Mouse (Mus musculus): ENCODE data around the gene Nhsl1. TPM values are rescaled to one million over a fixed set of nuclear protein-coding genes. Genes with fewer than 3 reads are reported as not detected.
A peak's percentile ranks its signal among the peaks of the same experiment; 100 is the strongest.
"Not testable (repeated sequence)": the region's sequence is repeated elsewhere in the genome, so short reads cannot be mapped to it uniquely, and the experiment has no call there.

Gene Nhsl1
- polyA plus RNA-seq, 1 experiment from 2014 or later, result 11.6 TPM

GRCm38 (mm10) chr10:18435454-18435853 is 116.7 kb downstream of the Nhsl1 start:
- peaks cover 54% of the 10 kb centered on the region for H3K4me1 ChIP-seq
- no peak for DNase-seq (ENCODE audit: extremely low spot score, low spot score)
- no peaks in the 10 kb centered on the region for H3K9me3 ChIP-seq
- no peaks in the 10 kb centered on the region for H3K27me3 ChIP-seq (ENCODE audit: poor library complexity, severe bottlenecking)
- no peak overlapping the region for H3K27ac ChIP-seq
- 86% methylated on average over 6 of the region's 6 CpGs for WGBS
- H3K4me3 ChIP-seq, result no peak overlapping the region
- H3K36me3 ChIP-seq (replicated peaks), result no peaks in the 10 kb centered on the region

DNA sequence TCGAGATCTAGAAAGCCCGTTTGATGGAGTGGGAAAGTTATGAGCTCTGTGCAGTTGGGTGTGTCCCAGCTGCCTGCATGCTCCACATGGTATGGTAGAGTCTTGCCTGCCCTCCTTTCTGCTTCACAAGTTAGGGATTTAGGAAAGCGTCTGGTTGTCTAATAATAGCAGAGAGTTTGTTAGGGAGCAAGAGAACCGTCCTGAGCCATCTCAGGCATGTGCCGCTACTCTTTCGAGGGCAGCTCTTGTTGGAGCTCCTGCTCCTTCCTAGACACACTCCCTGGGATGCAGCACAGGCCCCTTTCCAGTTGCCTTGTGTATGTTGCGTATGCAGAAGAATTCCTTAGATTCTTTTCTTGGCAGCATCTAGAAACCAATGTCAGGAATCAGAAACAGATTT is 117.2 kb downstream of the Nhsl1 start:
- Histone ChIP-seq H3K27me3 (ENCODE audit: poor library complexity, severe bottlenecking) (no peaks in the 10 kb centered on the region), H3K4me1 (peaks cover 49% of the 10 kb centered on the region), H3K4me3 (no peak overlapping the region), H3K36me3 (replicated peaks) (no peaks in the 10 kb centered on the region), H3K9me3 (no peaks in the 10 kb centered on the region), H3K27ac (0 out of 2 replicates have a peak overlapping the region, but pooled peaks have one; percentile 25)
- no peak for DNase-seq (ENCODE audit: extremely low spot score, low spot score)
- WGBS, result 69% methylated on average over 7 of the region's 7 CpGs

- DNase-seq (ENCODE audit: extremely low spot score, low spot score), result no peak
- WGBS, result 65% methylated on average over 2 of the region's 2 CpGs
- no peaks in the 10 kb centered on the region for H3K36me3 ChIP-seq (replicated peaks)
- no peaks in the 10 kb centered on the region for H3K27me3 ChIP-seq (ENCODE audit: poor library complexity, severe bottlenecking)
- no peak overlapping the region for H3K27ac ChIP-seq
- no peak overlapping the region for H3K4me3 ChIP-seq
- no peaks in the 10 kb centered on the region for H3K9me3 ChIP-seq
- peaks cover 38% of the 10 kb centered on the region for H3K4me1 ChIP-seq
Observed at GRCm38 (mm10) chr10:18437584-18437983, 118.8 kb downstream of the Nhsl1 start.

DNA sequence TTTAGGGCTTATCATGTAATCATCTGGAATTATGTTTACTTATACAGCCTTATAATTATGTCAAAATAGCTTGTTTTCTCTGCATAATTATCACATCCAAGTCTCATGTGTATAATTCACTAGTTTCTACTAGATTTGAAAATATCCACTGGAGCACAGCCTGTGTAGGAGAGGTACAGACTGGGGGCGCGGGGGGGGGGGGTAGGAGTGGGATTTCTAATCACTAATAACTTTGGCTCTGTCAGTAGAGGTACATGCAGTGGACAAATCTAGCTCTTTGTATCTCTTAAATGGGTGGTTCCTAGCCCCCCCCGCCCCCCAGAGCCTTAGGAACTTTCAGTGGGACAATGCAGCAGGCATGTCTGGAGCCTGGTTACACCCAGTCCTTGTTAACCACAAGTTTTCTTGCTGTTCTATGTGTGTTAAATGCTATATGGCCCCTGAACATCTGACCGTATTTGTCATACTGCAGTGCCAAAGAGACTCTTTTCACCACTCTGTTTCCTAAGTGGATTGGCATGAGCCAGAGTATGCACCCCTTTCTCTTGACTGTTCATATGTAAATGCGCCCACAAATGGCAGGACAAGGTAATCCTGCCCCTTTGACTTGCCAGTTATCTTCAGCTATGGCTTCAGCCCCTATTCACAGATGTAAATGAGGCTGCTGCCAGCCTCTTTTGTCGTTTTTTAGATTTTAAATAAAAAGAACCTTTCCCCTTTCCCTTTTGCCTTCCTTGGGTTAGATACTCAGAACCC is 127.0 kb downstream of the Nhsl1 start:
- Histone ChIP-seq H3K4me3 (peak overlapping the region; percentile 16; the same call in 1 of the 2 replicates), H3K27me3 (ENCODE audit: poor library complexity, severe bottlenecking) (no peaks in the 10 kb centered on the region), H3K27ac (peak overlapping the region; percentile 56), H3K9me3 (no peaks in the 10 kb centered on the region), H3K4me1 (peaks cover 56% of the 10 kb centered on the region), H3K36me3 (replicated peaks) (no peaks in the 10 kb centered on the region)
- DNase-seq (ENCODE audit: extremely low spot score, low spot score), result no peak
- 29% methylated on average over 6 of the region's 6 CpGs for WGBS

GRCm38 (mm10) chr10:18446359-18446820 is 127.6 kb downstream of the Nhsl1 start:
- Histone ChIP-seq H3K4me1 (peaks cover 61% of the 10 kb centered on the region), H3K36me3 (replicated peaks) (no peaks in the 10 kb centered on the region), H3K27ac (peak overlapping the region; percentile 56), H3K4me3 (peak overlapping the region; percentile 16; the same call in 1 of the 2 replicates), H3K9me3 (no peaks in the 10 kb centered on the region), H3K27me3 (ENCODE audit: poor library complexity, severe bottlenecking) (no peaks in the 10 kb centered on the region)
- WGBS, result 16% methylated on average over 4 of the region's 7 CpGs
- DNase-seq (ENCODE audit: extremely low spot score, low spot score), result peak; percentile 44

DNA sequence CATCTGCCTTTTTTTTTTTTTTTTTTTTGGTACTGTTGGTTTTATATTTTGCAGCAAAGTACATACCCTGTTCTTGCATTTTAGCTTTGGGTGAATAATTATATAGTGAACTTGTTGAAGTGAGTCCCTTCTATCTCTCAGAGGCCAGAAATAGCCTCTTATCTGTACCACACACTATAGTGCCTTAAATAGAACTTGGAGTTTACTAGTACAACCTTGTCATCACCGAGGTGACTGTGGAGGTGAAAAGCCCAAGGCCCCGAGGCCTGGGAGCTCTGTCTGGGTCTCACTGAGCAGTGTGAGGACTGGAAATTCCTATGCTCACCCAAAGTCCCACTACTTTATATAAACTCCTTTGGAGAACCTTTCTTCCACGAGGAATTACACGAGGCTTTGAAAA is 128.5 kb downstream of the Nhsl1 start:
- H3K9me3 ChIP-seq, result no peaks in the 10 kb centered on the region
- H3K36me3 ChIP-seq (replicated peaks), result no peaks in the 10 kb centered on the region
- H3K27ac ChIP-seq, result no peak overlapping the region; the same call in 1 of the 2 replicates
- DNase-seq (ENCODE audit: extremely low spot score, low spot score), result no peak
- no peaks in the 10 kb centered on the region for H3K27me3 ChIP-seq (ENCODE audit: poor library complexity, severe bottlenecking)
- no peak overlapping the region for H3K4me3 ChIP-seq
- WGBS, result 66% methylated on average over 4 of the region's 4 CpGs
- H3K4me1 ChIP-seq, result peaks cover 62% of the 10 kb centered on the region

DNA sequence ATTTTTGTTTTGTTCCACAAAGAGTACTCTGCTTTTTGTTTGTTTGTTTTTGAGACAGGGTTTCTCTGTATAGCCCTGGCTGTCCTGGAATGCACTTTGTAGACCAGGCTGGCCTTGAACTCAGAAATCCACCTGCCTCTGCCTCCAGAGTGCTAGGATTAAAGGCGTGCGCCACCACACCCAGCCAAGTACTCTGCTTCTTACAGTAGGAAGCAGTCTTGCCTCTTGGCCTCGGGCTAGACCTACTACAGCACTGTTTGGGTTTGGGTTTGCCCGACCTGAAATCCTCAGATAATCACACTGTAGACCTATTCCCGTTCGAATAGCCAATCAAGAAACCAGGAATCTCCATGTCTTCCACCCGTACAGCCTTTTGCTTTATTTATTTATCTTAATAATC is 130.1 kb downstream of the Nhsl1 start:
- H3K4me3 ChIP-seq; H3K27ac ChIP-seq; H3K9me3 ChIP-seq; DNase-seq (ENCODE audit: extremely low spot score, low spot score); H3K36me3 ChIP-seq (replicated peaks); H3K27me3 ChIP-seq (ENCODE audit: poor library complexity, severe bottlenecking): not testable (repeated sequence)
- WGBS, result 92% methylated on average over 7 of the region's 7 CpGs
- H3K4me1 ChIP-seq, result peaks cover 66% of the 10 kb centered on the region

DNA sequence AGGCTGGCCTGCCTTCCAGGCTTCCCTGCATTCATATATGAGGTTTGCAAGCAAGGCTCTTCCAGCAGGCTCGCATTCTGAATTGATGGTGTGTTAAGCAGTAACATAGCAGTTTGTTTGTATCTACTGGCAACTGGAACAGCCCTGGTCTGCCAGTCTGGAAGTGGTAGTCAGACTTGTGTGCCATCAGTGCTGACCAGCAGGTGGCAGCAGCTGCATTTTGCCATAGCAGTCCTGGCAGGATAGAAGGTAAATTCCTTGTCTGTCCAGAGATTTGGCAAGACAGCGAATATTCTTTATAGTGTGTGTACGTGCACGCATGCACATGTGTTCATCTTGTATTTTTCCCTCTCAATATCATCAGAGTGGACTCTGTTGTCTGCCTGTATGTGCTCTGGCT is 134.6 kb downstream of the Nhsl1 start:
- H3K4me3 ChIP-seq, result no peak overlapping the region
- H3K36me3 ChIP-seq (replicated peaks), result no peaks in the 10 kb centered on the region; the same call in 1 of the 2 replicates
- peaks cover 54% of the 10 kb centered on the region for H3K4me1 ChIP-seq
- H3K27ac ChIP-seq, result no peak overlapping the region
- DNase-seq (ENCODE audit: extremely low spot score, low spot score), result peak; percentile 60
- no peaks in the 10 kb centered on the region for H3K9me3 ChIP-seq
- 53% methylated on average over 4 of the region's 4 CpGs for WGBS
- no peaks in the 10 kb centered on the region for H3K27me3 ChIP-seq (ENCODE audit: poor library complexity, severe bottlenecking)

DNA sequence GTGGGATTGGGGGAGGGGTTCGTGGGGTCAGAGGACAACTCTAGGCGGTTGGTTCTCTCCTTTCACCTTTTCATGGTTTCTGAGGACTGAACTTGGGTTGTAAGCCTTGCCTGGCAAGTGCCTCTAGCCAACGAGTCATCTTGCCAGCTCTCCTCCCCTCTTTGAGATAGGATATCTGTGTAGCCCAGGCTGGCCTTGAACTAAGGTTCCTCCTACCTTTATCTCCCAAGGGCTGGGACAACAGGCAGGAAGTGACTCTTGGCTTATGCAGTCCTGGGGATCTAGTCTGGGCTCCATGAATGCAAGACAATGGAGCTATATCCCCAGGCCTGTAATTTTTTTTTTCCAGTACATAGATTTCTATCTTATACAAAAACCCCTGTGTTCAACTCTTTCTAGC is 135.4 kb downstream of the Nhsl1 start:
- Histone ChIP-seq H3K4me1 (peaks cover 60% of the 10 kb centered on the region), H3K4me3 (no peak overlapping the region), H3K27me3 (ENCODE audit: poor library complexity, severe bottlenecking) (no peaks in the 10 kb centered on the region), H3K9me3 (no peaks in the 10 kb centered on the region), H3K36me3 (replicated peaks) (no peaks in the 10 kb centered on the region; the same call in 1 of the 2 replicates), H3K27ac (no peak overlapping the region)
- DNase-seq (ENCODE audit: extremely low spot score, low spot score), result no peak
- WGBS, result 71% methylated on average over 3 of the region's 3 CpGs

DNA sequence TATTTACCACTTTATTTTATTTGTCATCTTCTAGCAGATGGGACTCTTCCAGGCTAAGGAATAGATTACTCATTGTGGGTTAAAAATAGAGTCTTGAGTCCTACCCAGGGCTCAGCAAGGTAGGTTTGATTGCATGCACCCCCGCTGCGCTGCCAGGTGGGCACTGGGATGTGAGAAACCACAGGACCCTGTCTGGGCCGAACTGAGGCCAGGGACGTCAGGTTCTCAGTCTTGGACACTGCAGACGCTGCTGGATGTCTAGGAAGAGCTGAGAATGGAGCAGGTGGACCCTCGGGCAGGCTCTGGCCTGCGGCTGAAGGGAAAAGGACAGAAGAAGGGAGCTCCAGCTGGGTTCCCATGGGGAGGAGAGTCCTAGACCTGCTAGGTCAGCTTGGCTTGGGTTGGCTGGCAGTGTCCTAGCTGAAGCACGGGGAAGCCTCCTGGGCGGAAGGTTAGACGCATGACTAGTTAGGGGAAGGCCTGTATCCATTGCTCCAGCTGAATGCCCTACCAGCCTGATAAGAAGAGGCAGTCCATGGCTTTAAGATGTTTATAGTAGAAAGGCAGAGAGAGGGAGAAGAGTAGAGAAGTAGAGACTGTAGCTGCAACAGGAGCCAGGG is 136.6 kb downstream of the Nhsl1 start:
- DNase-seq (ENCODE audit: extremely low spot score, low spot score), result no peak
- peaks cover 68% of the 10 kb centered on the region for H3K4me1 ChIP-seq
- no peak overlapping the region for H3K4me3 ChIP-seq
- WGBS, result 92% methylated on average over 10 of the region's 10 CpGs
- H3K9me3 ChIP-seq, result no peaks in the 10 kb centered on the region
- peak overlapping the region; percentile 59 for H3K27ac ChIP-seq
- H3K36me3 ChIP-seq (replicated peaks), result no peaks in the 10 kb centered on the region; the same call in 1 of the 2 replicates
- no peaks in the 10 kb centered on the region for H3K27me3 ChIP-seq (ENCODE audit: poor library complexity, severe bottlenecking)

DNA sequence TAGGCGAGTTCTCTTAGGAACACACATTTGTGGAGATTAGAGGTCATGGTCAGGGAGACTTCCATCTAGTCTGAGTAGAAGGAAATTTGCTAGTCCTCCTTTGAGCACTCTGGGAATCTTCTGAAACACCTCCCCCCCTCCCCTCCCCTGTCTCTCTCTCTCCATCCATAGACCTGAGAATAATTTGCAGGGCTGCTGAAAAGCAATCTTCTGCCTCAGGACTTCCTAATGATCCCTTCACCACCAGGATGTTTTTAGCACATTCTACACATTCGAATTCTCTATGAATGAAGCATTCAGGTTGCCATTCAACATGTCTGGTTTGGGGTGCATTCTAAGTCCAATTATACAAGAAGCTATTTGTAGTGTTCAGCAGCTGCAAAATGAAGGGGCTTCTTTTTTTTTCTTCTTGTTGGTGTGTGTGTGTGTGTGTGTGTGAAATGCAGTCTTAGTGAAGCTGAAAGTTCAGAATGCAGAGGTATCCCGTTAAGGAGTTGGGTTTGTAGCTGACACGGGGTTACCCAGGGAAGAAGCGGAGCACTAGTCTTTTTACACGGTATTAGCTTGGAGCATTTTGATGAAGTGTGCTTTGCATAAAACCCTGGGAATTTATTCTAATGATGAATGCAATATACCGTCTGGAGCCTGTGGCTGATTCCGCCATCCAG is 139.2 kb downstream of the Nhsl1 start:
- DNase-seq (ENCODE audit: extremely low spot score, low spot score), result peak; percentile 37
- peak overlapping the region; percentile 66 for H3K27ac ChIP-seq
- no peaks in the 10 kb centered on the region for H3K9me3 ChIP-seq
- H3K27me3 ChIP-seq (ENCODE audit: poor library complexity, severe bottlenecking), result no peaks in the 10 kb centered on the region
- peak overlapping the region; percentile 17; the same call in 1 of the 2 replicates for H3K4me3 ChIP-seq
- H3K4me1 ChIP-seq, result peaks cover 74% of the 10 kb centered on the region
- 49% methylated on average over 8 of the region's 8 CpGs for WGBS
- H3K36me3 ChIP-seq (replicated peaks), result no peaks in the 10 kb centered on the region; the same call in 1 of the 2 replicates

- DNase-seq (ENCODE audit: extremely low spot score, low spot score), result no peak
- H3K4me3 ChIP-seq, result no peak overlapping the region
- H3K27me3 ChIP-seq (ENCODE audit: poor library complexity, severe bottlenecking), result peaks cover 11% of the 10 kb centered on the region; the same call in 1 of the 2 replicates
- no peaks in the 10 kb centered on the region; the same call in 1 of the 2 replicates for H3K36me3 ChIP-seq (replicated peaks)
- no peaks in the 10 kb centered on the region for H3K9me3 ChIP-seq
- peaks cover 69% of the 10 kb centered on the region for H3K4me1 ChIP-seq
- 93% methylated on average over 13 of the region's 13 CpGs for WGBS
- no peak overlapping the region for H3K27ac ChIP-seq
Observed at GRCm38 (mm10) chr10:18461336-18461735, 142.6 kb downstream of the Nhsl1 start.

All from forebrain, embryonic 10.5 days (tissue).